Mouse (Mus musculus): ENCODE results near the gene Thap12. TPM values are rescaled to one million over a fixed set of nuclear protein-coding genes. Genes with fewer than 3 reads are reported as not detected.
A peak's percentile ranks its signal among the peaks of the same experiment; 100 is the strongest.

Thap12 gene
- polyA plus RNA-seq, 1 experiment from 2014 or later, result 35.6 TPM

DNA sequence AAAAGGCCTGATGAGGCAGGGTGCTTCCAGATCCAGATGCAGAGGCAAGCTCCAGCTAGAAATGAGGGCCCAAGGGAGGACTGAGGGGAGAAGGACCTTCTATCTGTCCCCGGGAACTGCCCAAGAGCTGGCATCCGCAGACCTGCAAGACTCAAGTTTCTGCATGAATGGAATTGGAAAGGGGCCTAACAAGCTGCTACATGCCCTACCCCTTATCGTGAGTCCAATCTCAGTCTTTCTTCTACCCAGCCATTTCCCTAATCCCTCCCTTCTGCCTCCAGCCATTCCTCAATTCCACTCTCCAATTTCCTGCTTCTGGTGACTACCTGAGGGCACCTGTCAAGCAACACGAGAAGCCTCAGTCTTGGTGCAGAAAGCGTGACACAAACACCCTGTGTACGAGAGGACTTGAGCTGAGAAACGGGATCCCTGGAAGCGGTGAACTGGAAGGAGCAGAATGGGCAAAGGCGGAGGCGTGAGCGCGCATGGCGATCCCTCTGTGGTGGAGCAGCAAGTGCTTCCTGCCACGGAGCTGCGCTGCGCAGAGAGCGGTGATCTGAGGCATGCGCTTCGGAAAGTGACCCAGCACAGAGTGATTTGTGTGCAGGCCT is 26.9 kb downstream of the Thap12 start:
- Histone ChIP-seq H3K4me1 (replicated peaks) (peaks cover 6% of the 10 kb centered on the region), H3K4me3 (0 out of 2 replicates have a peak overlapping the region, but pooled peaks have one; percentile 13), H3K9ac (no peak overlapping the region), H3K9me3 (replicated peaks) (no peaks in the 10 kb centered on the region), H3K27me3 (peaks cover 10% of the 10 kb centered on the region; the same call in 1 of the 2 replicates), H3K27ac (no peak overlapping the region), H3K36me3 (no peaks in the 10 kb centered on the region), H3K4me2 (peak overlapping the region; percentile 51)
- ATAC-seq (replicated peaks; ENCODE audit: insufficient number of reproducible peaks, insufficient read depth, low FRiP score, low read depth), result no peak
- 32% methylated on average over 19 of the region's 19 CpGs for WGBS

DNA sequence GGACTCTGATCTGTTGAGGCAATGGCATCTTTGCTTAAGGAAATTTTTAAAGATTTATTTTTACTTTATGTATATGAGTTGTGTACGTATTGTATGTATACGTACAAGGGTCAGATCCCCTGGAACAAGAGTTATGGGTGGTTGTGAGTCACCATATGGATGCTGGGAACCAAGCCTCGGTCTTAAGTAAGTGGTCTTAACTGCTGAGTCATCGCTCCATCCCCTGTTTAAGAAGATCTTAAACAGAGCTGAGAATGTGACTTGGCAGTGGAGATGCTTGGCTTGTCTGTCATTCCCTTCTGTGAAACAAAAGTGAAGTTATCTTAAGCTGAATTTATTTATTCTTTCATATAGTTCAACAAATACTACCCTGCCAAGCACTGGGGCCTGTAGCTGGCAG is 31.1 kb downstream of the Thap12 start:
- WGBS, result 83% methylated on average over 4 of the region's 4 CpGs
- no peak overlapping the region for H3K27ac ChIP-seq
- no peak for ATAC-seq (replicated peaks; ENCODE audit: insufficient number of reproducible peaks, insufficient read depth, low FRiP score, low read depth)
- H3K4me2 ChIP-seq, result no peak overlapping the region
- H3K4me1 ChIP-seq (replicated peaks), result peaks cover 13% of the 10 kb centered on the region
- H3K9me3 ChIP-seq (replicated peaks), result no peaks in the 10 kb centered on the region
- H3K4me3 ChIP-seq, result no peak overlapping the region
- no peaks in the 10 kb centered on the region for H3K36me3 ChIP-seq
- H3K27me3 ChIP-seq, result peaks cover 18% of the 10 kb centered on the region
- no peak overlapping the region for H3K9ac ChIP-seq

DNA sequence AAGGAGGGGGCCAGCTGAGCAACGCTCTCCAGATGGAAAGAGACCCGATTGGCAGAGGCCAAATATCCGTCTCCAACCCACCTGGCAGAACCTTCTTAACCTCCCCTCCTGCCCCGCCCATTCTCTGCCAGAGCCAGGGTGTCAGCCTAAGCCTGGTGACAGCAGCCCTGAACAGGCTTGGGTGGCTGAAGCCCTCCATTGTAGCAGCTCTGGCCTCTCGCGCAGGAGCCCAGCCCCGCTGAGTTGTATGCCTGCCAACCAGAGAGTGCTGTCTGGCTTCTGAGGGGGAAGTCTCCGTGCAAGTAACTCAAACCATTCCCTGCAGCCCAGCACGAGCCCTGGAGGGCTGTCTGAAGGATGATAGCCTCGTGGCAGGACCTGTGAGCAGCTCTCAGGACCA is 32.0 kb downstream of the Thap12 start:
- ATAC-seq (replicated peaks; ENCODE audit: insufficient number of reproducible peaks, insufficient read depth, low FRiP score, low read depth), result peak; percentile 75; the same call in 1 of the 2 replicates
- H3K9ac ChIP-seq, result 0 out of 2 replicates have a peak overlapping the region, but pooled peaks have one; percentile 21

DNA sequence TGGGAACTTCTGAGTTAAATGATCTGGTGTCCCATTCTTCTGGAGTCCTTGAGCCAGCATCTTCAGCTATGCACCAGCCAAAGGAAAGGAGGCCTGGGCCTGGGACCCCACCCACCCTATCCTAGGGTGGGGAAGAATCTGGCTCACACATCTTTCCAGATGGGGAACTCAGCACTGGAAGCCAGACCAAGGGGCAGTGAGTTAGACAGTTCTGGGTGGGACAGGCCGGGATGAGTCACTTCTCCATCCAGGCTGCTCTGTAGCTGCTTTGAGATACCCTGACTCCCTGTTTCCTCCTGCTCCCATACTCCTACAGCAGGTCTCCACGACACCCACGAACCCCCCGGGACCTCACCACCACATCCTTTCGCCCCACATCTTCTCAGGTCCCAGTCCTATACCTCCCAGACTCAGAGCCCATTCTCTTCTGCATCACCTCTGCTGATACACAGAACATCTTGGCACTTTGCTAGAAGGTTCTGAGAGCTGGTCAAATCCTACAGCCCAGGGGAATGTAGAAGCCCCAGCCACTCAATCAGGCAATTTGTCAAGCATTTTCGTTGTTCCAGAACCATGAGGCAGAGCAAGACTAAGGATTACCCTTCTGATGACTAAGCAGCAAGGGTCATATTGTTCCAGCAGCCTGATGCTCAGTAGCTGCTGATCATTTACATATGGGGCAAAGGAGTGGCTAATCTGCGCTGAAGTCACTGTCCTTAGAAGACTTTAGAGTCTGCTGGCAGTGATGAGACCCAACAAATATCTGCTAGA is 34.1 kb downstream of the Thap12 start:
- Histone ChIP-seq H3K36me3 (no peaks in the 10 kb centered on the region), H3K4me1 (replicated peaks) (peaks cover 10% of the 10 kb centered on the region), H3K9me3 (replicated peaks) (no peaks in the 10 kb centered on the region), H3K4me3 (no peak overlapping the region), H3K4me2 (no peak overlapping the region), H3K9ac (no peak overlapping the region), H3K27me3 (peaks cover 21% of the 10 kb centered on the region), H3K27ac (no peak overlapping the region)
- 73% methylated on average over 7 of the region's 7 CpGs for WGBS
- no peak for ATAC-seq (replicated peaks; ENCODE audit: insufficient number of reproducible peaks, insufficient read depth, low FRiP score, low read depth)

More for the DNA sequence above, 32.0 kb downstream of the Thap12 start:
- WGBS, result 15% methylated on average over 10 of the region's 10 CpGs
- H3K27ac ChIP-seq, result 0 out of 2 replicates have a peak overlapping the region, but pooled peaks have one; percentile 15
- H3K9me3 ChIP-seq (replicated peaks), result no peaks in the 10 kb centered on the region
- H3K4me3 ChIP-seq, result no peak overlapping the region
- peak overlapping the region; percentile 43; the same call in 1 of the 2 replicates for H3K4me2 ChIP-seq
- peaks cover 15% of the 10 kb centered on the region for H3K27me3 ChIP-seq
- H3K36me3 ChIP-seq, result no peaks in the 10 kb centered on the region
- peaks cover 13% of the 10 kb centered on the region for H3K4me1 ChIP-seq (replicated peaks)

DNA sequence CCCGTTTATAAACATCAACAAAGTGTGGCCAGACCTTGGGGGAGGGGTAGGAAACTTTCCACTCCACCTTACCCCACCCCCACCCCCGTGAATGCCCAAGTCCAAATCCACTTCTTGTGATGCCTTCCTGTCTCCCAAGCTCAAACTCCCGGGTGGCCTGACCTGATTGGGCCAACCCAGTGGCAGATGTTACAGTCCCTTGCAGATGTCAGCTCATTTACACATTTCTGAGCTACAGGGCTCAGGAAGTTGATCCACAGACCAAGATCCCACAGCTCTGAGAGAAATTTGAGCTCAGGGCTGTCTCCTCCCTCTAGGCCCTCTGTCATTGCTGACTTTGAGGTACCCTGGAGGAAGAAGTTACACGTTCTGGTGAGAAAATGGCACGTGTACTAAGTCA is 37.5 kb downstream of the Thap12 start:
- H3K4me2 ChIP-seq, result no peak overlapping the region

DNA sequence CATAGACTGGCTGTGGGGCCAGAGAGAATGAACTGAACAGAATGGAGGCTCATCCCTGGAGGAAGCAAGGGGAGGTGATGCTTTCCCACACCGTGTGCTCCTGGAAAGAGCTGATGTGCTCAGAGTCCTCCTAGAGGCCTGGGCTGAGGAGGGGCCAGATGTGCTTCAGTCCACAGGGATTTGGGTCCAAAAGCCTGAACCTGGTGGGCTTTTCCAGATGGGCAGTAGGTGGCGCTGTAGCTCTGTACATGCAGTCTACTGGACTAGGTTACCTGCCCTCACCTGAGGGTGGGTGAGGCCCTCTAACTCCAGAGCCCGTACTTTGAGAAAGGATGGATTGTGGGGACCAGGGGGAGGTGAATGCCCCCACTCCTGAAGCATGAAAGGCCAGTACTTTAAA is 40.4 kb downstream of the Thap12 start:
- 0 out of 2 replicates have a peak, but pooled peaks have one; percentile 21 for ATAC-seq (replicated peaks; ENCODE audit: insufficient number of reproducible peaks, insufficient read depth, low FRiP score, low read depth)
- H3K4me1 ChIP-seq (replicated peaks), result no peaks in the 10 kb centered on the region
- H3K36me3 ChIP-seq, result no peaks in the 10 kb centered on the region
- WGBS, result 3% methylated on average over 3 of the region's 3 CpGs
- H3K9me3 ChIP-seq (replicated peaks), result no peaks in the 10 kb centered on the region
- H3K27ac ChIP-seq, result no peak overlapping the region
- H3K27me3 ChIP-seq, result peaks cover 30% of the 10 kb centered on the region; the same call in 1 of the 2 replicates
- H3K9ac ChIP-seq, result no peak overlapping the region
- no peak overlapping the region for H3K4me2 ChIP-seq
- H3K4me3 ChIP-seq, result no peak overlapping the region

More for the DNA sequence above, 37.5 kb downstream of the Thap12 start:
- no peak overlapping the region for H3K27ac ChIP-seq
- no peak overlapping the region for H3K4me3 ChIP-seq
- peaks cover 1% of the 10 kb centered on the region for H3K4me1 ChIP-seq (replicated peaks)
- WGBS, result 18% methylated on average over 5 of the region's 5 CpGs
- peaks cover 36% of the 10 kb centered on the region for H3K27me3 ChIP-seq
- ATAC-seq (replicated peaks; ENCODE audit: insufficient number of reproducible peaks, insufficient read depth, low FRiP score, low read depth), result no peak
- H3K9me3 ChIP-seq (replicated peaks), result no peaks in the 10 kb centered on the region
- H3K36me3 ChIP-seq, result no peaks in the 10 kb centered on the region
- H3K9ac ChIP-seq, result no peak overlapping the region

DNA sequence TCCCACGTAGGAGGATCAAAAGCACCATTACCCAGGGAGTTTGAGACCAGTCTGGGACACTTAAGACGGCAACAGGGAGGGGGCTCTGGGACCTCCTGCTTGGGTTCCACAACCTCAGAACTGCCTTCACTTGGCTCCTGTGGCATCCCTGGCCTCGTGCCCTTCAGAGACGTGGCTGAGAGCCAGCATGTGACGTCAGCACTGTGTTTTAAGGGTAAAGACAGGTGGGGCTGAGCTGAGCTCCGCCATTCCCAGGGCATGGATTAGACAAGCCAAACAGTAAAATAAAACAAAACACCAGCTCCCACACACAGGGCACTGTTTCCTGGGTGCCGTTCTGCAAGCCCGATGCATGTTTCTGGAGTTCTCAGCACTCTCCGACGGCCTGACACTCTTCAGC is 47.5 kb downstream of the Thap12 start:
- 0 out of 2 replicates have a peak, but pooled peaks have one; percentile 21 for ATAC-seq (replicated peaks; ENCODE audit: insufficient number of reproducible peaks, insufficient read depth, low FRiP score, low read depth)

DNA sequence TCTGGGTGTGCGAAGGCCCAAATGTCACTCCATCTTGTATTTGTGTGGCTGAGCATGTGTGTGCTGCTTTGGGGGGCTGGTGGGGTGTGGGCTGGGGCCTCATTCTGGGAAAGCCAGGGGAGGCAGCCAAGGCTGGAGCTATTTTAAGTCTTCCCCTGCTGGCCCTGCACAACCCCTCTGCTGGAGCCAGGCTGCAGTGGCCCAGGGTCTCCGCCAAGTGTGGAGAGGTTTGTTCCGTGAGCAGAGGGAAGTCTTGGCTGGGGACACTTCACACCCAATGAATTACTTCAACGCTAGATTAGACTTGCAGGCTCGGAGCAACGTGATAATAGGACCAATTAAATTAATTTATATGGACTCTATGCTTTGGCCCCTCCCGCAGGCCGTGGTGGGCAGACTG is 49.8 kb downstream of the Thap12 start:
- no peak overlapping the region for H3K9ac ChIP-seq
- H3K36me3 ChIP-seq, result no peaks in the 10 kb centered on the region
- no peak overlapping the region for H3K4me2 ChIP-seq
- H3K4me1 ChIP-seq (replicated peaks), result peaks cover 30% of the 10 kb centered on the region
- peak overlapping the region; percentile 39 for H3K27ac ChIP-seq
- ATAC-seq (replicated peaks; ENCODE audit: insufficient number of reproducible peaks, insufficient read depth, low FRiP score, low read depth), result peak; percentile 83
- 48% methylated on average over 8 of the region's 8 CpGs for WGBS
- peaks cover 12% of the 10 kb centered on the region for H3K27me3 ChIP-seq
- H3K4me3 ChIP-seq, result no peak overlapping the region
- no peaks in the 10 kb centered on the region for H3K9me3 ChIP-seq (replicated peaks)

More for the DNA sequence above, 47.5 kb downstream of the Thap12 start:
- no peak overlapping the region for H3K4me2 ChIP-seq
- H3K9me3 ChIP-seq (replicated peaks), result no peaks in the 10 kb centered on the region
- WGBS, result 50% methylated on average over 10 of the region's 10 CpGs
- H3K27ac ChIP-seq, result no peak overlapping the region
- peaks cover 30% of the 10 kb centered on the region for H3K4me1 ChIP-seq (replicated peaks)
- no peak overlapping the region for H3K9ac ChIP-seq
- H3K36me3 ChIP-seq, result no peaks in the 10 kb centered on the region
- peaks cover 18% of the 10 kb centered on the region for H3K27me3 ChIP-seq
- no peak overlapping the region for H3K4me3 ChIP-seq

DNA sequence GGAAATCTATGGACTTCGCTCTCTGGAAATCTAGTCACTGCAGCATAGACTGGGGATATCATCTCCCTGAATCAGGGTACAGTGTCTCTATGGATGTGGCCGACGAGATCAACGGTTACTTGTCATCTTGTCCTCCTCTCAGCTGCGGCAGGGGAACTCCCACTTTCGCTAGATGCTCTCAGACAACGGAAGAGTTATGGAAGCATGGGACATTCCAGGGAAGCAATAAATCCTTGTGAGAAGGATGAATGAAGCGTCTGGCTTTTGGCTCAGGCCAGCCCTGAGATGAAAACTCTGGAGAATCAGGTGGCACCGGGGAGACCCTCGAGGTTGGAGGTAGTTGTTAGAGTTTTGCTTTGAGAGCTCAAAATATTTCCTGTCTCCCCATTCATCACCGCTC is 53.1 kb downstream of the Thap12 start:
- no peak overlapping the region for H3K9ac ChIP-seq
- WGBS, result 77% methylated on average over 11 of the region's 11 CpGs
- H3K4me1 ChIP-seq (replicated peaks), result peaks cover 23% of the 10 kb centered on the region
- H3K4me3 ChIP-seq, result no peak overlapping the region
- no peaks in the 10 kb centered on the region for H3K36me3 ChIP-seq
- no peaks in the 10 kb centered on the region for H3K9me3 ChIP-seq (replicated peaks)
- no peak for ATAC-seq (replicated peaks; ENCODE audit: insufficient number of reproducible peaks, insufficient read depth, low FRiP score, low read depth)
- no peak overlapping the region for H3K27ac ChIP-seq
- no peaks in the 10 kb centered on the region for H3K27me3 ChIP-seq
- H3K4me2 ChIP-seq, result no peak overlapping the region

DNA sequence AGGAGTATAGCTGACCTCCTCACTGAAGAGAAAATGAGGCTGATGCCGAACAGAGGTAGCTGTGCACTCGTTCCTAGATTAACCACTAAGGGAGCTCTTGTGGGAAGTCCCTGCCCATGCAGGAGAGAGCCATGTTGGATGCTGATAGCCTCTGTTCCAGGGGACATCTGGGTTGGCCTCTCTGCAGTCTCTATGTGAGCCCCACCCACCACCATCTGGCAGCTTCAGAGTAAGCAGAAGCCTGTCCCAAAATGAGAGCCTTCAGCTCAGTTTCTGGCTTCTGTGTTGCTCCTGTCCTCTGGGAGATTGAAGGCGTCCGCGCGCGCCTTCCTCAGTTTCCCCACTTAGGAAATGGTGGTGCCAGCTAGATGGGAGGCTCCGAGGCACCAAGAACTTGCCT is 53.7 kb downstream of the Thap12 start:
- H3K27me3 ChIP-seq, result no peaks in the 10 kb centered on the region
- no peaks in the 10 kb centered on the region for H3K36me3 ChIP-seq
- H3K9ac ChIP-seq, result no peak overlapping the region
- 82% methylated on average over 8 of the region's 8 CpGs for WGBS
- no peak overlapping the region for H3K27ac ChIP-seq
- H3K4me2 ChIP-seq, result no peak overlapping the region
- no peak for ATAC-seq (replicated peaks; ENCODE audit: insufficient number of reproducible peaks, insufficient read depth, low FRiP score, low read depth)
- no peaks in the 10 kb centered on the region for H3K9me3 ChIP-seq (replicated peaks)
- H3K4me3 ChIP-seq, result no peak overlapping the region
- peaks cover 23% of the 10 kb centered on the region for H3K4me1 ChIP-seq (replicated peaks)

DNA sequence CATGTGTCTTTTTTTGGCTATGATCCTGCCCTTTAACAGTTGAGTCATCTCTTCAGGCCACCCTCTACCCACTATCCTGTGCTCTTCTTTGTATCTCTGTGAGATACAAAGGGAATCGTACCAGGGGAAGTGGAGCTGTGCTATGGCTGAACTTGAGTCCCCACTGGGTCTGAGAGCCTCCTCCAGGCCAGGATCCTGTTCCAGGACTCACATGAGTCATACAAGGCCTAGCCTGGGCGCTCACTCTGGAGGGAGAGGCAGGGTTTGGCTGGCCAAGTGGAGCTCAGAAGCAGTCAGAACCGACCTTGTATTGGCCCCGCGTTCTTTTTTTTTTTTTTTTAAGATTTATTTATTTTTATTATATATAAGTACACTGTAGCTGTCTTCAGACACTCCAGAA is 57.2 kb downstream of the Thap12 start:
- H3K4me1 ChIP-seq (replicated peaks), result peaks cover 1% of the 10 kb centered on the region
- H3K9me3 ChIP-seq (replicated peaks), result no peaks in the 10 kb centered on the region
- H3K9ac ChIP-seq, result no peak overlapping the region
- H3K27ac ChIP-seq, result no peak overlapping the region
- H3K36me3 ChIP-seq, result no peaks in the 10 kb centered on the region
- 80% methylated on average over 5 of the region's 5 CpGs for WGBS
- no peak for ATAC-seq (replicated peaks; ENCODE audit: insufficient number of reproducible peaks, insufficient read depth, low FRiP score, low read depth)
- no peak overlapping the region for H3K4me2 ChIP-seq
- H3K4me3 ChIP-seq, result no peak overlapping the region
- H3K27me3 ChIP-seq, result no peaks in the 10 kb centered on the region
